Mouse (Mus musculus): ENCODE measurements at regions not wholly inside any gene's neighbourhood (a gene's known extent, or its start where the extent isn't known, plus 50 kb on each side); places are given as distances from the start of the nearest gene placed in this dataset.

DNA sequence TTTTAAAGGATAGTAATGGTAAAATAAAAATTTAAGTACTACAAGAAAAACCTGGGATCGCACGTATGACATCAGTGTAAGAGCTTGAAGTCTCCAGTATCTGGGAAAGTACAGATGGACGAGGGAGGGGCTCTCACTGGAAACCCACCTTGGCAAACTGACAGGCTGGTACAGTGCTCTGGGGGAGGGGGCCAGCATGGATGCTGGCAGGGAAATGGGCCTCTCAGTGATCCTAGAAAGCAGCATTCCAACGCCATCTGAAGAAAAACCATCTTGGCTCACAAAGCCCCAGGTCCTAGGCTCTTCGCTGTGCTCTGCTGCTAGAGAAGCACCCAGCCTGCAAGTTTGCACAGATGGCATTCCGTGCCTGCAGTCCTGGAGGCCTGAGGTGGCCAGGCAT, 65.1 kb upstream of the A530016L24Rik start:
- intact Hi-C loops (cut with DNase I): no loop called here
- no peak for DNase-seq (ENCODE audit: low spot score in 2 of 2)

DNA sequence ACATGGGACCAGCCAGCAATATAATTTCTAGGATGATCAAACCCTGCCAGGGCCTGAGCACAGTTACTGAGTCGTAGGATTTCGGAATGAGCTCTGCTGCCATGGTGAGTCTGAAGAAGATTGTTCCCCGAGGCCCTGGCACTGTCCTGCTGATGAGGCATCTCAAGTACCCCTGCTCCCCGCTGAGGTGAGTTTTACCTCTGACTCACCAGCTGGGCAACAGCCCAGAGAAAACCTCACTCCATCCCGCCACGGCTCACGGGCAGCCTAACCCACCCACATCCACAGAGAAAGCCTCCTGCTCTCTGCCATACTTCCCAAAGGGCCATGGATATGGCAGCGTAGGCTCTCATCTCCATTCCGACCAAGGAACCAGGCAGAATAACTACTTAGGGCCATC, 62.6 kb upstream of the A530016L24Rik start:
- DNase-seq (ENCODE audit: low spot score in 2 of 2): no peak
- intact Hi-C loops (cut with DNase I): no loop called here

GRCm38 (mm10) chr12:112430104-112430846, 59.0 kb upstream of the A530016L24Rik start:
- DNase-seq (ENCODE audit: low spot score in 2 of 2): no peak
- intact Hi-C loops (cut with DNase I): no loop called here

DNA sequence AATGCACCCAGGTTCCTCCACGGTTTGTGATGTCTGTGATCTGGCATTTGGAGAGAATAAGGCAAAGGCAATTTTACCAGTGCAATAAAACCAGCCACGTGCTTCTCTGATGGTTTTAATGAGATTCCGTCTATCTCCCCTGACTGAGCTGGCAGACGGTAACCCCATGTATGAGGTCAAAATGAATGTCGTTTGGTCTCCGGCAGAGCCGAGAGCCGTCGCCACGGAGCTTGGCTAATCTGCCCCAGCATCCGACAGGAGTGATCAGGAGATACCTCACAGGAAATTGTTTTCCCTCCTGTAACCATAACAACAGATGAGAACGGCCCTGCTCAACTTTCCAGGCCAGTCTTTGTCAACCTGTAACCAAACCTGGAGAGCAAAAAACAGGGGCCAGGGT, 55.9 kb upstream of the A530016L24Rik start:
- no peak for DNase-seq (ENCODE audit: low spot score in 2 of 2)
- intact Hi-C loops (cut with DNase I): no loop called here

DNA sequence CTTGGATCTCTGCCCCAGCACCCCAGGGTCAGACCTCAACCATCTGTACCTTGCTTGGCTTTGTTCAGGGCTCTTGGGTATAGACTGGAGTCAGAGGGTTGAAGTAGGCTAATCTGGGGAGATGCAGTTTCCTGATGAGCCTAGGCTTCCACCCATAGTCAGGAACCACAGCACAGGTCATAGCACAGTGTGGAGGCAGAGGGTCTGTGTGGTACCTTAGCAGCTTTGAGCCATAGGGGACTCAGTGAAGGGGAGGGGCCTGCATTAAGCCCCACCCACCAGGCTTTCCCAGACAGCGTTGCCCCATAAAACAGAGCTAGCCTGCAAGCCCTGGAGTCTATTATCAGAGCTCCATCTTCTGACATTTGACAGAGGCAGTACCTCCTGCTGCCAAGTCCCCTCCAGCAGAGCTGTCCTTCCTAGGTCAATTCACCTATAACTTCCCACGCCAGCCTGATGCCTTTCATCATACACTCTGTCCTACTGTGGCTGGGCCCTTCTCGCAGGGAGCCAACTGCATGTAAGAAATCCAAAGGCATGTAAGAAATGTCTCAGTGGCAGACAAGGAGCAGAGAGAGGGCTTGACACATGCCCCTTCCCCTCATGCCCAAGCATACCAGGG, 54.5 kb upstream of the A530016L24Rik start:
- intact Hi-C loops (cut with DNase I): no loop called here
- DNase-seq (ENCODE audit: low spot score in 2 of 2): no peak

DNA sequence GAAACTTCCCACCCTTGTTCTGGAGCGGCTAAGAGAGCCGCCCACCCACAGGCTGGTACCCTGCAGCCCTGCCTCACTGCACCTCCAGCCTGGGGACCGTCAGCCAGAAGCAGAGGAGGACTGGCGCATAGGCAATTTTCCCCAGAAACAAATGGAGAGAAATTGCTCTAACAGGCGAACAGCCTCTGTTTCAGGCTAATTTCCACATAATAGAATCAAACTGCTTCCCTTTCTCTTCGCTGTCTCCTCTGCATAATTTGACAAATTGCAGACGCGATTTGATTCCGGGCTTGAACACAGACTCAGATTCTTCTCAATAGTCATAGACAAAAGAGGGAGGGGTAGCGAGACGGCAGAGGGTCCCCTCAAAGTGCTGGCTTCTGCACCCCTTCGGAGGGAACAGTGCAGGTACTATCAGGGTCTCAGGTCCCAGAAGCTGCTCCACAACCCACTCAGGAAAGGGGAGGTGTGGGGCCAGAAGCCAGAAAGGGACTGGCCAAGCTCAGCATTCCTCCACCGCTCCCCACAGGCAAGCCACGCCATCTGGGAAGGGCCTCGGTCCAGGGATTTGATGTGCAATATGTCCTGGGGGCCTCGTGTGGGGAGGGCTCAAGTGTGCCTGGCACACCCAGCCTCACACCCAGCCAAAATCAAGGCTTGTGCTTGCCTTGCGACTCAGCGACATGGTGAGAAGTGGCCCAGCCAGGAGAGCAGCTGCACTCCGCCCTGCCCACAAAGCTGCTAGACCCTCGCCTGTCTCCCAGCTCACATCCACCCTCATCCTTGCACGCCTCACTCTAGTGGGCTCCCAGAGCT, 53.7 kb upstream of the A530016L24Rik start:
- intact Hi-C loops (cut with DNase I): no loop called here
- DNase-seq (ENCODE audit: low spot score in 2 of 2): no peak

DNA sequence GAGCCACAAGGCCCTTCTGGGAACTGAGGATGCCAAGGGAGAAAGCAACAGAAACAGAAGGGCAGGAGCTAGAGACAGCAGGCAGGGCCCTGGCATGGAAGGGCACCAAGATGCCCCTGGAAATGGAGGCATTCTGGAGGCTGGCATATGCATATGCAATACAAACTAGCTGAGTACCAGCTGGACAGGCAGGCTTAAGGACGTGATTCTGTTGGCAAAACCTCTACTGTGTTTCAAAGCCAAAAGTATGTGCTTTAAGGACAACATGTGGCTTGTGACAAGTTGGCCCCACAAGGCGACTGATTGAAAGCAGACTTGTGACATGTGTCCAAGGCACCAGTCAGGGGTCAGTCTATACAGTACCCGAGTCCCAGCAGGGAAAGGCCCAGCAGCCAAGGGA, 52.2 kb upstream of the A530016L24Rik start:
- intact Hi-C loops (cut with DNase I): no loop called here
- no peak for DNase-seq (ENCODE audit: low spot score in 2 of 2)

DNA sequence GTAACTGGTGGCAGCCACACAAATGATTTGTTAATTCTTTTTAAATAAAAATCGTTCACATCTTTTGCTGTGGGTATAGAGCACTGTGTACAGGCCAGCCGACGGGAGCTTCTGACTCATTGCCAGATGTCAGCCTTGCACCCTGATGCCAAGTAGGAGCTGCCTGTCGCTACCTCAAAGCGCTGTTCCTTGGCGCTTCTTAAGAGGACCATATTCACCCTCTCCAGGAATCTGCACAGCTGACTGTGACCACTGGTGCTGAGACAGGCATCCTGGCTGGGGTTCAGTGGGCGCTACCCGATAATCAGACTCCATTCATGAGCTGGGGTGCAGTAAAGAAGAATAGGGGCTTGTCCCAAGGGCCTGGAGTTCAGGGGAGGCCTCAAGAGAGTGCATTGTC, 51.0 kb upstream of the A530016L24Rik start:
- intact Hi-C loops (cut with DNase I): no loop called here
- no peak for DNase-seq (ENCODE audit: low spot score in 2 of 2)
